Mouse (Mus musculus) cerebellum, adult (tissue): ENCODE data around the gene Tor1aip1.

ENCODE experiments used
- ATAC-seq: cut with Nextera tagmentation; 2 replicates; pipeline ENCODE4 v1.9.2; 2017; ENCODE audit warnings: mild to moderate bottlenecking, moderate library complexity, mixed read lengths; ENCODE audit not compliant: insufficient number of reproducible peaks, low FRiP score, low TSS enrichment

The Tor1aip1 gene

DNA sequence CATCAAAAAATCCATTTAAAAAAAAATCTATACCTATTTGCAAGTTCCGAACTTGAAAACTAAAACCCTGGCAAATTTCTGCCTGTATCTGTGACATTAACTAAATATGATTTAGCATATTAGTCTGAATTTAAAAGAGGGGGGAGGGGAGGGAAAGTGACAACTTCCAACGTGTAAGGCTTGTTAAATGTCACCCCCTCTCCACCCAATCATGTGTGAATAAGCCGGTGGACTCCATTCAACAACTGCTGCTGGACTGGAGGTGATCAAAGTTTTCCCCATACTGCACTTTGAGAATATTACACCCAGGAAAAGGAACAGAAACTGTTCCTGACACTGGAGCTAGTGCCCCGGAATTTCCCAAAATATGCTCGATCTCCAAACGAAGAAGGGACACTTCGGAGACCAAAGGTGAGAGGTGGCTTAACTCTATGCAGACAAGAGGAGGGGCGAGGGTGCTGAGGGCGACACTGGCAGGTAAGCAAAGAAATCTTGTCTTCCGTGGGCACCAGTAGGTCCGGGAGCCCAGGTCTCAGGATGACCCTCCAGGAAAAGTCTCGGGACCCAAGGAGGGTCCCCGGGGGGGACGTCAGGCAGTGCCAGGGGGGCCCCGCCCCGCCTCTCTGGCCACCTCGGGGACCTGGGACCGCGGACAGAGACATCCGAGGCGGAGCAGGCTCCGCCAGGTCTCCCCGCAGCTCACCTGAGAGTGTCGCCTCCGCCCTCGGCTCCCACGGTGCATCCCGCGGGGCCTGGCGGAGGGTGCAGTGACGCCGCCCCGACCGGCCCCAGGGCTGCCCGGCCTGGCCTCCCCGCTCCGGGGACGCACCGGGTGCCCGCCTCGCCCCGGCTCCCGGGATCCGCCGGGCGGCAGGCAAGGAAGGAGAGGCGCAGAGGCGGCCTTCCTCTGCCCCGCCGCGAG lies 63.9 kb downstream of the Tor1aip1 start:
- peak; percentile 57 for ATAC-seq
